Mouse (Mus musculus): ENCODE measurements around the gene Slc28a1. TPM values are rescaled to one million over a fixed set of nuclear protein-coding genes. Genes with fewer than 3 reads are reported as not detected.
A peak's percentile ranks its signal among the peaks of the same experiment; 100 is the strongest.
"Not testable (repeated sequence)": the region's sequence is repeated elsewhere in the genome, so short reads cannot be mapped to it uniquely, and the experiment has no call there.

The Slc28a1 gene
- polyA plus RNA-seq, 1 experiment from 2014 or later, result 9.1 TPM

DNA sequence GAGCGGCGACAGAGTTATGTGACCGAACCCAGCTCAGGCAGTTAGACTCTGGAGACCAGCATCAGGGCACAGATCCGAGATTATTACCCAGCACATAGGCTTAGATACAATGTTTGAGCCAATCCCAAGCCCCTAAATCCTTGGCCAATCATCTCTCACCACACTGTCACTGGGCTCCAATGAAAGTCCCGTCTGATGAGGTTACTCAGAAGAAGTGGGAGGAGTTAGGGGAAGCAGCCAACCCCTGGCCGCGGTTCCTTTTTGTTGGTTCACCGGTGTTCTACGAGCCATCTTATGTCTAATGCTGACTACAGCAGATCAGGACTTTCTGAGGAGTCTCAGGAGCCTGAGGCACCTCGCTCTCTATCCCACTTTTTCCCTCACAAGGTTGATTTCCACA, 37.7 kb downstream of the Slc28a1 start:
- H3K27me3 ChIP-seq (replicated peaks; ENCODE audit: control insufficient read depth, insufficient read depth, low read length), result no peaks in the 10 kb centered on the region
- H3K4me1 ChIP-seq (ENCODE audit: control insufficient read depth, insufficient read depth, low read length), result no peaks in the 10 kb centered on the region
- H3K4me2 ChIP-seq (ENCODE audit: low read depth, low read length), result no peak overlapping the region
- no peak overlapping the region for H3K4me3 ChIP-seq (ENCODE audit: low read length)
- ATAC-seq, result no peak
- WGBS, result 89% methylated on average over 10 of the region's 10 CpGs
- H3K27ac ChIP-seq (ENCODE audit: low read length), result no peak overlapping the region
- peaks cover 5% of the 10 kb centered on the region; the same call in 1 of the 2 replicates for H3K9me3 ChIP-seq (ENCODE audit: control insufficient read depth, low read length)
- no peaks in the 10 kb centered on the region for H3K36me3 ChIP-seq (ENCODE audit: control insufficient read depth, insufficient read depth, low read length)
- no peak overlapping the region for H3K9ac ChIP-seq (ENCODE audit: low read depth, low read length)

DNA sequence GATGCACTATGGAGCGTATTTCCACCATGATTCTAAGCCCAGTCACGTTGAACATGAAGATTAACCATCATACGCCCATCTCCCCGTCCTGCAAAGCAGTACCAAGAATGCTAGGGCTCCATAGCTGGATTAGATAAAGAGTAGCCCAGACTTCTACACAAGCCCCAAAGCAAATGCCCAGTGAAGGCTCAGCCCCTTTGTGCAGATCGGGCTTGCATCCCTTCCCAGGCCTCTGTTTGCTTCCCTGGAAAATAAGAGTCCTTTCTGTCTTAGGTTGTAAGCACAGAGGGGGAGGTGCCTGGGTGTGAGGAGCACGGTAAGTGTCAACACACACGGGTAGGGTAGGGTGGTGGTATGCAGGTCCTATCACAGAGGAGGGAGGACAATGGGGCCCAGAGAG, 38.2 kb downstream of the Slc28a1 start:
- WGBS, result 72% methylated on average over 7 of the region's 7 CpGs
- Histone ChIP-seq H3K9me3 (ENCODE audit: control insufficient read depth, low read length) (peaks cover 5% of the 10 kb centered on the region; the same call in 1 of the 2 replicates), H3K36me3 (ENCODE audit: control insufficient read depth, insufficient read depth, low read length) (no peaks in the 10 kb centered on the region), H3K27me3 (replicated peaks; ENCODE audit: control insufficient read depth, insufficient read depth, low read length) (no peaks in the 10 kb centered on the region), H3K4me2 (ENCODE audit: low read depth, low read length) (no peak overlapping the region), H3K4me1 (ENCODE audit: control insufficient read depth, insufficient read depth, low read length) (0 out of 2 replicates have a peak, but pooled peaks cover 2% of the 10 kb centered on the region), H3K27ac (ENCODE audit: low read length) (no peak overlapping the region), H3K4me3 (ENCODE audit: low read length) (no peak overlapping the region), H3K9ac (ENCODE audit: low read depth, low read length) (no peak overlapping the region)
- no peak for ATAC-seq

DNA sequence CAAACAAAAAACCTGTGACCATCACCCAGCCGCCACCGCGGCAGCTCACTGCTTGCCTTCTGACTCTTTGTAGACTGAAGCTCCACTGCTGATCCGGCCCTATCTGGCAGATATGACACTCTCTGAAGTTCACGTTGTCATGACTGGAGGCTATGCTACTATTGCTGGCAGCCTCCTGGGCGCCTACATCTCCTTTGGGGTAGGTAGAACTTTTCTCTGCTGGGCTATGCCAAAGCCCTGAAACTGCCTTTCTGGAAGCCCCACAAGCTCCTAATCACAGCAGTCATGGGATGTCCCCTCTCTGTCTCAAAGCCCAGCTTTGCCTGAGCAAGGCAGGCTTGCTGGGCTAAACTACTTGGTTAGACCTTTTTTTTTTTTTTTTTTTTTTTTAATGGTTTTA, 38.7 kb downstream of the Slc28a1 start:
- no peak overlapping the region for H3K9ac ChIP-seq (ENCODE audit: low read depth, low read length)
- H3K4me3 ChIP-seq (ENCODE audit: low read length), result no peak overlapping the region
- H3K4me2 ChIP-seq (ENCODE audit: low read depth, low read length), result no peak overlapping the region
- H3K9me3 ChIP-seq (ENCODE audit: control insufficient read depth, low read length), result peaks cover 5% of the 10 kb centered on the region; the same call in 1 of the 2 replicates
- H3K4me1 ChIP-seq (ENCODE audit: control insufficient read depth, insufficient read depth, low read length), result peaks cover 6% of the 10 kb centered on the region; the same call in 1 of the 2 replicates
- H3K36me3 ChIP-seq (ENCODE audit: control insufficient read depth, insufficient read depth, low read length), result no peaks in the 10 kb centered on the region
- no peaks in the 10 kb centered on the region for H3K27me3 ChIP-seq (replicated peaks; ENCODE audit: control insufficient read depth, insufficient read depth, low read length)
- no peak for ATAC-seq
- H3K27ac ChIP-seq (ENCODE audit: low read length), result no peak overlapping the region
- WGBS, result 81% methylated on average over 6 of the region's 6 CpGs

- not testable (repeated sequence) for H3K9ac ChIP-seq (ENCODE audit: low read depth, low read length); ATAC-seq; H3K9me3 ChIP-seq (ENCODE audit: control insufficient read depth, low read length); H3K4me2 ChIP-seq (ENCODE audit: low read depth, low read length); H3K27ac ChIP-seq (ENCODE audit: low read length); H3K36me3 ChIP-seq (ENCODE audit: control insufficient read depth, insufficient read depth, low read length); H3K27me3 ChIP-seq (replicated peaks; ENCODE audit: control insufficient read depth, insufficient read depth, low read length); H3K4me3 ChIP-seq (ENCODE audit: low read length)
- peaks cover 10% of the 10 kb centered on the region; the same call in 1 of the 2 replicates for H3K4me1 ChIP-seq (ENCODE audit: control insufficient read depth, insufficient read depth, low read length)
Observed at GRCm38 (mm10) chr7:81154244-81154643, 39.6 kb downstream of the Slc28a1 start.

GRCm38 (mm10) chr7:81154960-81155359, 40.4 kb downstream of the Slc28a1 start:
- no peaks in the 10 kb centered on the region for H3K36me3 ChIP-seq (ENCODE audit: control insufficient read depth, insufficient read depth, low read length)

DNA sequence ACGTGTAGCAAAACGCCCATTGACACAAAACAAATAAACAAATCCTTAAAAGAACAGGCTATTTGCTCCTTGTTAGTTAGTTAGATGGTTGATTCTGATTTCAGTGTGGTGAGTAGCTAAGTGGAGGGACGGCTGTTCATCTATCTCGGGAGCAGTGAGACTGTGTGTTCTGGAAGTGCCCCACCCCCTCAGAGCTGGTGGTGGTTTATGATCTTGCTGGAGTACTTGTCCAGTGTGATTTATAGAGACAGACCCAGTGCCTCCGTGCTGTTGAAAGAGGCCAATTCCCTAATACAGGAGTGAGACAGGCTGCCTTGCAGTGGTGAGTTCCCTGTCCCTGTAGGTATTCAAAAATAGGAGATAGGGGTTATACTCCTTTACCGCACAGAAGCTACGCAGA, 44.3 kb downstream of the Slc28a1 start:
- Histone ChIP-seq H3K4me3 (ENCODE audit: low read length) (no peak overlapping the region), H3K36me3 (ENCODE audit: control insufficient read depth, insufficient read depth, low read length) (no peaks in the 10 kb centered on the region), H3K9ac (ENCODE audit: low read depth, low read length) (no peak overlapping the region), H3K27ac (ENCODE audit: low read length) (no peak overlapping the region), H3K4me2 (ENCODE audit: low read depth, low read length) (no peak overlapping the region), H3K4me1 (ENCODE audit: control insufficient read depth, insufficient read depth, low read length) (peaks cover 11% of the 10 kb centered on the region; the same call in 1 of the 2 replicates), H3K9me3 (ENCODE audit: control insufficient read depth, low read length) (no peaks in the 10 kb centered on the region), H3K27me3 (replicated peaks; ENCODE audit: control insufficient read depth, insufficient read depth, low read length) (no peaks in the 10 kb centered on the region)
- WGBS, result 36% methylated on average over 7 of the region's 7 CpGs
- peak; percentile 69 for ATAC-seq

More at GRCm38 (mm10) chr7:81154960-81155359, 40.4 kb downstream of the Slc28a1 start:
- Histone ChIP-seq H3K4me1 (ENCODE audit: control insufficient read depth, insufficient read depth, low read length) (peaks cover 11% of the 10 kb centered on the region; the same call in 1 of the 2 replicates), H3K4me3 (ENCODE audit: low read length) (no peak overlapping the region), H3K27ac (ENCODE audit: low read length) (no peak overlapping the region), H3K9ac (ENCODE audit: low read depth, low read length) (peak overlapping the region; percentile 24; the same call in 1 of the 2 replicates), H3K9me3 (ENCODE audit: control insufficient read depth, low read length) (peaks cover 5% of the 10 kb centered on the region; the same call in 1 of the 2 replicates), H3K27me3 (replicated peaks; ENCODE audit: control insufficient read depth, insufficient read depth, low read length) (no peaks in the 10 kb centered on the region), H3K4me2 (ENCODE audit: low read depth, low read length) (no peak overlapping the region)
- peak; percentile 59 for ATAC-seq
- 2% methylated on average over 3 of the region's 3 CpGs for WGBS

GRCm38 (mm10) chr7:81161666-81162065, 47.1 kb downstream of the Slc28a1 start:
- Histone ChIP-seq H3K36me3 (ENCODE audit: control insufficient read depth, insufficient read depth, low read length) (no peaks in the 10 kb centered on the region), H3K4me2 (ENCODE audit: low read depth, low read length) (no peak overlapping the region), H3K9ac (ENCODE audit: low read depth, low read length) (no peak overlapping the region), H3K27me3 (replicated peaks; ENCODE audit: control insufficient read depth, insufficient read depth, low read length) (no peaks in the 10 kb centered on the region), H3K9me3 (ENCODE audit: control insufficient read depth, low read length) (no peaks in the 10 kb centered on the region), H3K4me1 (ENCODE audit: control insufficient read depth, insufficient read depth, low read length) (peaks cover 11% of the 10 kb centered on the region; the same call in 1 of the 2 replicates), H3K4me3 (ENCODE audit: low read length) (no peak overlapping the region), H3K27ac (ENCODE audit: low read length) (no peak overlapping the region)
- whole genome bisulfite sequencing, result 69% methylated on average over 9 of the region's 9 CpGs
- no peak for ATAC-seq

- ATAC-seq, result no peak
- Histone ChIP-seq H3K4me3 (ENCODE audit: low read length) (no peak overlapping the region), H3K27ac (ENCODE audit: low read length) (no peak overlapping the region), H3K36me3 (ENCODE audit: control insufficient read depth, insufficient read depth, low read length) (no peaks in the 10 kb centered on the region), H3K4me1 (ENCODE audit: control insufficient read depth, insufficient read depth, low read length) (peaks cover 11% of the 10 kb centered on the region; the same call in 1 of the 2 replicates), H3K9me3 (ENCODE audit: control insufficient read depth, low read length) (no peaks in the 10 kb centered on the region), H3K27me3 (replicated peaks; ENCODE audit: control insufficient read depth, insufficient read depth, low read length) (no peaks in the 10 kb centered on the region), H3K4me2 (ENCODE audit: low read depth, low read length) (no peak overlapping the region), H3K9ac (ENCODE audit: low read depth, low read length) (no peak overlapping the region)
- 29% methylated on average over 4 of the region's 4 CpGs for WGBS
Observed at GRCm38 (mm10) chr7:81162345-81162744, 47.7 kb downstream of the Slc28a1 start.

GRCm38 (mm10) chr7:81164411-81164810, 49.8 kb downstream of the Slc28a1 start:
- ATAC-seq, result no peak
- WGBS, result 71% methylated on average over 7 of the region's 7 CpGs

DNA sequence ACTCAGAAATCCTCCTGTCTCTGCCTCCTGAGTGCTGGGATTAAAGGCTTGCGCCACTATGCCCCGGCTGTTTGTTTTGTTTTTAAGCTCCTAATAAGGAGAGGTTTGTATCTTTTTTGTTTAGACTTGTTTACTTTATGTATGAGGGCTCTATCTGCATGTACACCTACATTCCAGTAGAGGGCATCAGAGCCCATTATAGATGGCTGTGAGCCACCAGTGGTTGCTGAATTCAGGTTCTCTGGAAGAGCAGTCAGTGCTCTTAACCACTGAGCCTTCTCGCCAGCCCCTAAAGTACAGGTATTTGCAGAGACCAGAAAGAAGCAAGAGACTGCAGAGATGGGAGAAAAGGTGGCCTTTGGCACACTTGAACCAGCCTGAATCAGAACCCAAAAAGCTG, 52.5 kb downstream of the Slc28a1 start:
- no peak overlapping the region for H3K4me2 ChIP-seq (ENCODE audit: low read depth, low read length)
- H3K4me1 ChIP-seq (ENCODE audit: control insufficient read depth, insufficient read depth, low read length), result no peaks in the 10 kb centered on the region
- H3K27ac ChIP-seq (ENCODE audit: low read length), result no peak overlapping the region
- 35% methylated on average over 3 of the region's 3 CpGs for WGBS
- ATAC-seq, result no peak; the same call in 1 of the 2 replicates
- H3K27me3 ChIP-seq (replicated peaks; ENCODE audit: control insufficient read depth, insufficient read depth, low read length), result no peaks in the 10 kb centered on the region
- H3K36me3 ChIP-seq (ENCODE audit: control insufficient read depth, insufficient read depth, low read length), result no peaks in the 10 kb centered on the region
- H3K4me3 ChIP-seq (ENCODE audit: low read length), result no peak overlapping the region
- no peak overlapping the region for H3K9ac ChIP-seq (ENCODE audit: low read depth, low read length)
- no peaks in the 10 kb centered on the region for H3K9me3 ChIP-seq (ENCODE audit: control insufficient read depth, low read length)

More at GRCm38 (mm10) chr7:81164411-81164810, 49.8 kb downstream of the Slc28a1 start:
- Histone ChIP-seq H3K36me3 (ENCODE audit: control insufficient read depth, insufficient read depth, low read length) (no peaks in the 10 kb centered on the region), H3K27me3 (replicated peaks; ENCODE audit: control insufficient read depth, insufficient read depth, low read length) (no peaks in the 10 kb centered on the region), H3K4me2 (ENCODE audit: low read depth, low read length) (no peak overlapping the region), H3K9me3 (ENCODE audit: control insufficient read depth, low read length) (no peaks in the 10 kb centered on the region), H3K4me3 (ENCODE audit: low read length) (no peak overlapping the region), H3K9ac (ENCODE audit: low read depth, low read length) (no peak overlapping the region), H3K27ac (ENCODE audit: low read length) (no peak overlapping the region), H3K4me1 (ENCODE audit: control insufficient read depth, insufficient read depth, low read length) (no peaks in the 10 kb centered on the region)
